Mouse (Mus musculus) limb, embryonic 10.5 days (tissue): ENCODE measurements at regions not wholly inside any gene's neighbourhood (a gene's known extent, or its start where the extent isn't known, plus 50 kb on each side); places are given as distances from the start of the nearest gene placed in this dataset.

Source experiments
- DNase-seq: peaks from one replicate; pipeline ENCODE4 v3.0.0-alpha.2; 2017; ENCODE audit warnings: low spot score
- H3K27ac ChIP-seq: fragments of 300-500 bp; sonication (generic); 2 replicates; pipeline ENCODE4 v1.5.1; 2016; ENCODE audit warnings: mild to moderate bottlenecking
- H3K27me3 ChIP-seq: fragments of 300-500 bp; sonication (generic); 2 replicates; pipeline ENCODE4 v1.6.1; 2016; ENCODE audit warnings: low read depth, mild to moderate bottlenecking; ENCODE audit not compliant: poor library complexity, severe bottlenecking
- H3K36me3 ChIP-seq: fragments of 300-500 bp; sonication (generic); 2 replicates; pipeline ENCODE4 v1.6.1; 2016; ENCODE audit warnings: mild to moderate bottlenecking, moderate library complexity
- H3K4me1 ChIP-seq: fragments of 300-500 bp; sonication (generic); 2 replicates; pipeline ENCODE4 v1.6.1; 2016
- H3K4me3 ChIP-seq: fragments of 300-500 bp; sonication (generic); 2 replicates; pipeline ENCODE4 v1.5.1; 2016; ENCODE audit warnings: mild to moderate bottlenecking, moderate library complexity
- H3K9me3 ChIP-seq: fragments of 300-500 bp; sonication (generic); replicated peaks from 2 replicates; pipeline ENCODE4 v1.6.1; 2016; ENCODE audit warnings: mild to moderate bottlenecking
- WGBS: fragments of 180-500 bp; shearing (Covaris S2); methylation state at CpG from one replicate; pipeline ENCODE4 v1.1.7; 2016; 5-methylcytosine and 5-hydroxymethylcytosine counted together

- DNase-seq, result no peak
- H3K27me3 ChIP-seq, result no peaks in the 10 kb centered on the region
- H3K4me1 ChIP-seq, result peaks cover 26% of the 10 kb centered on the region
- WGBS, result 50% methylated on average over 6 of the region's 6 CpGs
- H3K9me3 ChIP-seq, result no peaks in the 10 kb centered on the region
- H3K36me3 ChIP-seq, result no peaks in the 10 kb centered on the region
- no peak overlapping the region for H3K27ac ChIP-seq
- H3K4me3 ChIP-seq, result no peak overlapping the region
These were observed 135.7 kb upstream of the Arhgap5 start for GRCm38 (mm10) chr12:52368034-52368433.

DNA sequence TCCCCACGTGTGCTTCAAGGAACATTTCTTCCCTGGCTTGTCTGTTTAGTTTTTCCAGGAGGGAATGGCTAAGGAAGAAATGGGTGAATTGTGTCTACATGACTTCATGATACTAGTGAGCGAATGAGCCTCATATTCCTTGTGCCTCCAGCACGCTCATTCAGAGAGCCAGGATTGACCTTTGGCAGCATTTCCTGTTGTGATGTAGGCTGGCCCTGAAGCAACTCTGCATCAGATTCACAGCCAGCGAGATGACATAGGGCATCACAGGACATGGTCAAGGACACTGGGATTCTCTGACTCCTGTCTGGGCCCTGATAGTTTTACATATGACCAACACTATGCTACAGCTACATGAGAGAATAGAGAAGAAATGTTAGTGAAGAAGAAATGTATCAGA, 135.3 kb upstream of the Arhgap5 start:
- no peaks in the 10 kb centered on the region for H3K36me3 ChIP-seq
- WGBS, result 56% methylated on average over 4 of the region's 4 CpGs
- no peak for DNase-seq
- no peak overlapping the region for H3K4me3 ChIP-seq
- no peak overlapping the region for H3K27ac ChIP-seq
- H3K9me3 ChIP-seq, result no peaks in the 10 kb centered on the region
- H3K4me1 ChIP-seq, result peaks cover 26% of the 10 kb centered on the region
- no peaks in the 10 kb centered on the region for H3K27me3 ChIP-seq

DNA sequence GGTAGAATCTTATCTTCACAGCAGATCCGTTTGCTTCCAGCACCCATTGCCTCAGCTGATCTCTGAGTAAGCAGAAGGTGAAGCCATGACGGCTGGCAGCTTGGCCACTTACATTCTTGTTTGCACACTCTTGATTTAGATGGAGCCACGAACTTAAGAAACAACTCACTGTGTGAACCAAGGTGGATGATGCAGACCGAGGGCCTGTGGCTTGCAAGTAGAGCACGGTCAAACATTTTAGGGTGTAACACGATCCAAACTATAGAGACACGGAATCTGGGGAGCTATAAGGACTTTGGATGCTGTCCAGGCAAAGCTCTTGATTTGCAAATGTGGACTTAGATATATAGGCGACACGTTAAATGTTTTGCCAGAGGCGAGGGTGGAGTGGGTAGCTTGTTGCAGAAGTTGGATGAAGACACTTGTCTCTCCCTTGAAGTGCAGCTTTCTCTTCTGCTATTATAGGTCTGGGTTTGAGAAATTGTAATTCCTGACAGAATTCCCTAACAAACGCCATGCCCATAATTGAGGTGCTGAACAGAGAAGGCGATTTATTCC, 133.5 kb upstream of the Arhgap5 start:
- Histone ChIP-seq H3K27me3 (no peaks in the 10 kb centered on the region), H3K27ac (no peak overlapping the region), H3K4me1 (peaks cover 28% of the 10 kb centered on the region), H3K4me3 (no peak overlapping the region), H3K36me3 (no peaks in the 10 kb centered on the region), H3K9me3 (no peaks in the 10 kb centered on the region)
- DNase-seq, result no peak
- 81% methylated on average over 12 of the region's 12 CpGs for WGBS

DNA sequence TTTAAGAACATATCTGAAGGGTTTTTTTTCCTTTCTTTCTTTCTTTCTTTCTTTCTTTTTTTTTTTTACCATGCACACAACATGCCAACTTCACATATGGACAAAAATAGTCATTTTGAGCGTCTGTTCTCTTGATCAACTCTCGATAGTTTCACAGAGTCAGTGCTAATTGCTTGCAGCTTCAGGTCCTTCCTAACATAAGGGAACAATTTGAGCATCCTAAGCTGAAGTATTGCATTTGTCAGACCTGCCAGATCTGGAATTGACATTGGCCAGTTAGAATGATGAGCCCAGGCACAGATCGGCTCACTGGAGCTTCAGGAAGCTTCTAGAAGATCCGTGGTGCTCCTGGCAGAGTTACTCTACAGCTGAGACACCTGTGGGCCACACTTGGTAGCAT, 128.7 kb upstream of the Arhgap5 start:
- no peaks in the 10 kb centered on the region for H3K36me3 ChIP-seq
- H3K27me3 ChIP-seq, result no peaks in the 10 kb centered on the region
- peaks cover 17% of the 10 kb centered on the region for H3K4me1 ChIP-seq
- WGBS, result 48% methylated on average over 4 of the region's 4 CpGs
- H3K4me3 ChIP-seq, result no peak overlapping the region
- no peak for DNase-seq
- no peaks in the 10 kb centered on the region for H3K9me3 ChIP-seq
- H3K27ac ChIP-seq, result no peak overlapping the region

GRCm38 (mm10) chr12:52376692-52377462, 126.9 kb upstream of the Arhgap5 start:
- Histone ChIP-seq H3K4me1 (peaks cover 24% of the 10 kb centered on the region), H3K4me3 (no peak overlapping the region), H3K27me3 (no peaks in the 10 kb centered on the region), H3K9me3 (no peaks in the 10 kb centered on the region), H3K27ac (no peak overlapping the region), H3K36me3 (no peaks in the 10 kb centered on the region)
- 83% methylated on average over 10 of the region's 10 CpGs for WGBS
- no peak for DNase-seq

DNA sequence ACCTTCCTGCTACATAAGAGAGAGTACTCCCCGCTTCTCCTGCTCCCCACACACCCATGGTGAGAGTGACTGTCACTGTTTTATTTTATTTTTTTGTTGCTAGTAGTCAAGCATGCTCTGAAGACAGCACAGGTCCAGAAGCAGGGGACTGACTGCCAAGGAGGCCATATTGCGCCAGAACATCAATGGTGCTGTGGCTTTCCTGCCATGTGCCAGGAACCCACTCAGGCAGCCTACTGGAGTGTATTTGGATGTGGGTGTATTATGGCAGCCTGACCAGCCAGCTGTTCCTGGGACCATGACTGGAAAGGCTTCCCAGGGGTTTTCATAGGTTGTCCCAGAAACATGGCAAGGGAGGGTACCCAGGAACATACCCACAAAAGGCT, 126.3 kb upstream of the Arhgap5 start:
- Histone ChIP-seq H3K4me1 (peaks cover 30% of the 10 kb centered on the region), H3K36me3 (no peaks in the 10 kb centered on the region), H3K4me3 (no peak overlapping the region), H3K27ac (no peak overlapping the region), H3K27me3 (no peaks in the 10 kb centered on the region), H3K9me3 (no peaks in the 10 kb centered on the region)
- no peak for DNase-seq
- 96% methylated on average over 2 of the region's 2 CpGs for WGBS

DNA sequence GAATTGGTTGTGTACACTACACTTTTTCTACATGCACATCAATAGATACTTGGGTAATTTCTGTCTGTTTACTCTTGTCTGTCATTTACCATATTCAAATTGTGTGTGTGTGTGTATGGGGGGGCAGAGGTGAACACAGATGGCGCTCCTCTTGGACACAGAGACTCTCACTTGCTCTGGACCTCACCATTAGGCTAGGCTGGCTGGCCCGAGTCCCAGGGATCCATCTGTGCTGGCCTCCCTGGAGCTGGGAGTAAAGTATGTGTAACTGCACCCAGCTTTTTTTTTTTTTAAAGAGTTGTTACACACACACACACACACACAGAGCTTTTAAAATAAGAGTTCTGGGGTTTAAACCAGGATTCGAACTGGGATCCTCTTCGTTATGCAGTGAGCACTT, 124.5 kb upstream of the Arhgap5 start:
- Histone ChIP-seq H3K27ac (no peak overlapping the region), H3K4me1 (peaks cover 44% of the 10 kb centered on the region), H3K27me3 (no peaks in the 10 kb centered on the region), H3K36me3 (no peaks in the 10 kb centered on the region), H3K4me3 (no peak overlapping the region), H3K9me3 (no peaks in the 10 kb centered on the region)
- no peak for DNase-seq
- WGBS, result 97% methylated on average over 4 of the region's 4 CpGs

DNA sequence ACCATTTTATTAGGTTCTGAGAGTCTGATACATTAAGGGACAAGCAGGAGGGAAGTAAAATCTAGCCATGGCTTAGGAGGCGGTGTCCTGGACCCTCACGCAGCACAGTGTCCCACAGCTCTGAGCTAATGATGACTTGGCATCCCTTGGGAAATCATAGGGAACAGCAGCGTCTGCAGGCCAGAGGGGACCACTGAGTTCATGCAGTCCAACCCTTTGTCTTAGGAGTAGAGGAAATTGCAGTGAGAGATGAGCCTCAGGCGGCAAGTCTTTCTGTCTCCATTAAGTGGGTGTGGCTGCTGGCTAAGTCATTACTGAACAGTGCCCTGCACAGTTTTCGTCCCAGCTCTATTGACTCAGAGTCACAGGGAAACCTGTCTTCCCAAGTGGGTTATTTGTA, 123.8 kb upstream of the Arhgap5 start:
- Histone ChIP-seq H3K36me3 (no peaks in the 10 kb centered on the region), H3K4me1 (peaks cover 48% of the 10 kb centered on the region), H3K27ac (no peak overlapping the region), H3K9me3 (no peaks in the 10 kb centered on the region), H3K27me3 (no peaks in the 10 kb centered on the region), H3K4me3 (no peak overlapping the region)
- 67% methylated on average over 5 of the region's 5 CpGs for WGBS
- no peak for DNase-seq

DNA sequence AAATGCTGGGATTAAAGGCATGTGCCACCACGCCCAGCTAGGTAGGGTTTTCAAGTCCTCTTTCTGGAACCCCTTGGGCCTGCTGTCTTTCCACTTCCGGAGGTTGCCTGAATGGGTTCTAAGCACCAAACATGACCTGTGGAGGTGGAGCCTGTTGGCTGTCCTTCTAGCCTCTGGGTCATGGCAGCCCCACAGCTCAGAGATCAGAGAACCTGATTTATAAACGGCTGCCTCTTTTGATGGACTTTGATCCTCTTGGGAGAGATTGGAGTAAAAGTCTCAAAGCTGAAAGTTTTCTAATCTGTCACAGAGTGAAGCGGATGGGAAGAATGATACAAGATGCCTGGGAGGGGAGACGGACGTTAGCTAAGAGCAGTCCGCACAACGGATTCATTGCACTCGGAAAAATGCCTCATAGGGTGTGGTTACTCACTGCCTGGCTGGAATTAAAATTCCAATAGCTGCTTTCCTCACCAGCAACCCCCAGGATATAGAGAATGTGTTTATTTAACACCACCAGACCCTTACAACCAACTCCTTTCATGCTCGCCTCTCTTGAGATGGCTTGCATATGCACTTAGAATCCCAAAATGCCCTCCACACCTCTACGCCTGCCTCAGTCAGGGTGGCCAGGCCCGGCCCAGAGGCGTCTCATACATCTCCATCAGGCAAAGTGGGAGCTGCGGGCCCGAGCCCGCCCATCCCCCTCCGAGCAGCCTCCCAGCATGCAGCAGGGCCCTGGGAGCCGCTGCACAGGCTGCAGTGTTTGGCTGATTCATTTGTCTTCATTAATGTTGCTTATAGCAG, 122.4 kb upstream of the Arhgap5 start:
- no peaks in the 10 kb centered on the region for H3K36me3 ChIP-seq
- WGBS, result 28% methylated on average over 18 of the region's 18 CpGs
- peak overlapping the region; percentile 83 for H3K27ac ChIP-seq
- H3K27me3 ChIP-seq, result no peaks in the 10 kb centered on the region
- H3K9me3 ChIP-seq, result no peaks in the 10 kb centered on the region
- DNase-seq, result peak; percentile 72
- H3K4me3 ChIP-seq, result peak overlapping the region; percentile 13; the same call in 1 of the 2 replicates
- H3K4me1 ChIP-seq, result peaks cover 53% of the 10 kb centered on the region

DNA sequence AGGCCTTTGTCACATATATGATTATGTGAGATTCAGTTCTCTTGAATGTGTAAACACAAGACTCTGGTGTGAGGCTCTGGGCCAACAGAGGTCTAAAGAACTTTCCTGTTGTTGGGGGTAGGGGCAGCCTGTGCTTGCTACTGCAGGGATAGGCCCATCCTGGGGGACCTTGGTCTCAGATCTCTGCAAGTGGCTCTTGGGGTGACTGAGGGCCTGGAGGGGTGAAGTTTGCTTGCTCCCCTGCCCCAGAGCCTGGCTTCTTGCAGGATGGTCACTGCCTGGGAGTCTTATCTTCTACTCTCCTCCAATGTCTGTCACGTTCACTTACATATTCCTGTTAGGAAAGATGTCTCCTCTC, 121.8 kb upstream of the Arhgap5 start:
- WGBS, result 73% methylated on average over 1 of the region's 1 CpGs

GRCm38 (mm10) chr12:52382832-52383580, 120.8 kb upstream of the Arhgap5 start:
- H3K27ac ChIP-seq, result peak overlapping the region; percentile 83
- H3K36me3 ChIP-seq, result no peaks in the 10 kb centered on the region
- no peaks in the 10 kb centered on the region for H3K27me3 ChIP-seq
- H3K4me3 ChIP-seq, result peak overlapping the region; percentile 25
- H3K9me3 ChIP-seq, result no peaks in the 10 kb centered on the region
- 5% methylated on average over 7 of the region's 7 CpGs for WGBS
- DNase-seq, result peak; percentile 44
- H3K4me1 ChIP-seq, result peaks cover 53% of the 10 kb centered on the region

More for the DNA sequence above, 121.8 kb upstream of the Arhgap5 start:
- no peaks in the 10 kb centered on the region for H3K36me3 ChIP-seq
- DNase-seq, result no peak
- H3K27me3 ChIP-seq, result no peaks in the 10 kb centered on the region
- H3K9me3 ChIP-seq, result no peaks in the 10 kb centered on the region
- no peak overlapping the region for H3K4me3 ChIP-seq
- H3K4me1 ChIP-seq, result peaks cover 53% of the 10 kb centered on the region
- H3K27ac ChIP-seq, result peak overlapping the region; percentile 83

DNA sequence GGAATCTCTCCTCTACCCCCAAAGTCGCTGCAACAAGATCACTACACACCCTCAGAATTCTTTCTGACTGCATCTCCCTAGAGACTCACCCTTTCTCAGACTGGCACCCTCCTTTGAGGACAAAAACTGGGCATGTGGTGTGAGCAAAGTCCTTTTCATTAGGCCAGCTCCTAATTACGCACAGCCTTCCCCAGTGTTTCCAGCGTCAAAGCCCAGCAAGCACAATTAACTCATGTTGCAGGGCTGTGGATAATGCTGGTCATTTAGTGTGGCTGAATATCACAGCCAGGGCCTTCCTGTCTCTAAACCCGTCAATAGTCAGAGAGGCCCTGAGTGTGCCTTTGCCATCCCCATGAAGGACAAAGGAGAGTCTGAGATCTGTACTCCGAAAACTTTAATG, 114.2 kb upstream of the Arhgap5 start:
- H3K9me3 ChIP-seq, result no peaks in the 10 kb centered on the region
- peak overlapping the region; percentile 20; the same call in 1 of the 2 replicates for H3K27ac ChIP-seq
- no peaks in the 10 kb centered on the region for H3K27me3 ChIP-seq
- H3K4me3 ChIP-seq, result no peak overlapping the region
- no peak for DNase-seq
- 70% methylated on average over 5 of the region's 5 CpGs for WGBS
- no peaks in the 10 kb centered on the region for H3K36me3 ChIP-seq
- peaks cover 17% of the 10 kb centered on the region for H3K4me1 ChIP-seq

DNA sequence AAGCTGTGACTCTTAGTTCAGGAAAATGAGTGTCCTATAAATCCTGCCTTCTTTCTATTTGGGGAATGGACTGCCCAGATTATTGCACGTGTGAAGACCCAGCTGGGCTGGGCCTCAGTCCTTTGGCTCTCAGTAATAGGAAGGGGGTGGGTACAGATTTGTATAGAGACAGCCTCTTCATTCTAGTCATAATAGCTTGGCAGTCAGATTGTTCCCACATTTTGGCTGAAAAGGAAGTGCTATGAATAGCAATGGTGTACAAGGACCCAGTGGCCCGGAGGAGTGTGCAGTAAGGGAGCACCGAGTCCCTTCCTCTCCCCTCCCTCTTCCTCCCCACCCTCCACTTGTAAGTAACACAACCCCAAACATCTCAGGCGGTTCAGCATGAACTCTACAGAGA, 113.5 kb upstream of the Arhgap5 start:
- no peak for DNase-seq
- peaks cover 15% of the 10 kb centered on the region for H3K4me1 ChIP-seq
- WGBS, result 78% methylated on average over 4 of the region's 4 CpGs

More for the DNA sequence above, 113.5 kb upstream of the Arhgap5 start:
- H3K27ac ChIP-seq, result no peak overlapping the region
- H3K27me3 ChIP-seq, result no peaks in the 10 kb centered on the region
- H3K4me3 ChIP-seq, result no peak overlapping the region
- no peaks in the 10 kb centered on the region for H3K9me3 ChIP-seq
- no peaks in the 10 kb centered on the region for H3K36me3 ChIP-seq
